Mouse (Mus musculus) stomach, postnatal 0 days (tissue): ENCODE data around the gene Nt5c2. TPM values are rescaled to one million over a fixed set of nuclear protein-coding genes. Genes with fewer than 3 reads are reported as not detected.

Source experiments
- ATAC-seq: fragments of 200-750 bp; cut with Nextera tagmentation; 2 replicates; pipeline ENCODE4 v1.8.0; 2017; ENCODE audit not compliant: low FRiP score, low TSS enrichment
- DNase-seq: peaks from one replicate; pipeline ENCODE4 v3.0.0-alpha.2; 2016; ENCODE audit warnings: low spot score
- H3K27ac ChIP-seq: fragments of 300-500 bp; sonication (generic); replicated peaks from 2 replicates; pipeline ENCODE4 v1.5.1; 2014; ENCODE audit warnings: mild to moderate bottlenecking, control low read depth
- H3K27me3 ChIP-seq: fragments of 300-500 bp; sonication (generic); 2 replicates; pipeline ENCODE4 v1.6.1; 2014; ENCODE audit warnings: low read length; ENCODE audit not compliant: control insufficient read depth, insufficient read depth
- H3K36me3 ChIP-seq: fragments of 300-500 bp; sonication (generic); 2 replicates; pipeline ENCODE4 v1.6.1; 2014; ENCODE audit warnings: low read length, mixed read lengths; ENCODE audit not compliant: control insufficient read depth, insufficient read depth
- H3K4me1 ChIP-seq: fragments of 300-500 bp; sonication (generic); replicated peaks from 2 replicates; pipeline ENCODE4 v1.6.1; 2014; ENCODE audit warnings: antibody characterized with exemption; ENCODE audit not compliant: control insufficient read depth, insufficient read depth
- H3K4me2 ChIP-seq: fragments of 300-500 bp; sonication (generic); replicated peaks from 2 replicates; pipeline ENCODE4 v1.6.1; 2014; ENCODE audit warnings: low read depth, mild to moderate bottlenecking, control low read depth, moderate library complexity
- H3K4me3 ChIP-seq: fragments of 300-500 bp; sonication (generic); 2 replicates; pipeline ENCODE4 v1.5.1; 2014; ENCODE audit warnings: low read depth, low read length, control low read depth
- H3K9ac ChIP-seq: fragments of 300-500 bp; sonication (generic); 2 replicates; pipeline ENCODE4 v1.6.1; 2014; ENCODE audit warnings: mild to moderate bottlenecking, low read length, control low read depth, mixed read lengths
- H3K9me3 ChIP-seq: fragments of 300-500 bp; sonication (generic); 2 replicates; pipeline ENCODE4 v1.6.1; 2016; ENCODE audit warnings: low read length; ENCODE audit not compliant: control insufficient read depth
- CTCF ChIP-seq: IDR thresholded peaks from 2 replicates; pipeline ENCODE4 v1.5.1; 2016; ENCODE audit warnings: antibody characterized with exemption, low read depth, mild to moderate bottlenecking, moderate library complexity
- EP300 ChIP-seq: optimal IDR thresholded peaks from 2 replicates; pipeline ENCODE3; 2016; ENCODE audit warnings: antibody characterized with exemption
- WGBS: fragments of 180-500 bp; shearing (Covaris S2); extraction: QIAGEN DNeasy Blood & Tissue Kit; methylation state at CpG from one replicate; pipeline ENCODE4 v1.1.7; 2014; 5-methylcytosine and 5-hydroxymethylcytosine counted together
- polyA plus RNA-seq: library from polyadenylated mRNA; unstranded; fragments of >200 nt; fragmentation: Nextera tagmentation; extraction: Ambion mirVana; gene quantifications from 2 replicates; pipeline ENCODE4 v1.2.1, GENCODE M21; 2015

The Nt5c2 gene
- polyA plus RNA-seq, 1 experiment from 2014 or later, result 70.9 TPM

DNA sequence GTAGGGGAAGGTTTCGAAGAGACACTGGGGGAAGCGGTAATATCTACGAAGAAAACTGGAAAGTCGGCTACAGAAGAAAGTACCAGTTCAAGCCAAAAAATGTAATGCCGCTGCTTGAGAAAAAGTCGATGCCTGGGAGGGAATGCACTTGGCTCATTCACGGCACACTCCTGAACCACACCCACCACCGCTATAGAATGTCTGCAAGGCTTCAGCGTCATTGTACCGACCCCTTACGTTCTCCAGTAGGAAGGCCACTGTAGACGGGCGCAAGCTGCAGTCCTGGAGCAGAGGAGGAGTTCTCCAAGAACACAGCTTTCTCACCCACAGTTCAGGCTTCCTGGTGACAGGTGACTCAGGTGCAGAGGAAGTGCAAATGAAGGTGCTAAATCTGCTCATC, 8.6 kb upstream of the Nt5c2 start:
- no peaks in the 10 kb centered on the region for H3K9me3 ChIP-seq
- no peak for DNase-seq
- H3K4me1 ChIP-seq, result no peaks in the 10 kb centered on the region
- ATAC-seq, result no peak
- TF ChIP-seq CTCF (no peak), EP300 (no peak)
- no peak overlapping the region for H3K27ac ChIP-seq
- H3K36me3 ChIP-seq, result no peaks in the 10 kb centered on the region
- H3K4me3 ChIP-seq, result no peak overlapping the region
- H3K9ac ChIP-seq, result no peak overlapping the region
- no peak overlapping the region for H3K4me2 ChIP-seq
- 73% methylated on average over 13 of the region's 13 CpGs for WGBS
- no peaks in the 10 kb centered on the region for H3K27me3 ChIP-seq

DNA sequence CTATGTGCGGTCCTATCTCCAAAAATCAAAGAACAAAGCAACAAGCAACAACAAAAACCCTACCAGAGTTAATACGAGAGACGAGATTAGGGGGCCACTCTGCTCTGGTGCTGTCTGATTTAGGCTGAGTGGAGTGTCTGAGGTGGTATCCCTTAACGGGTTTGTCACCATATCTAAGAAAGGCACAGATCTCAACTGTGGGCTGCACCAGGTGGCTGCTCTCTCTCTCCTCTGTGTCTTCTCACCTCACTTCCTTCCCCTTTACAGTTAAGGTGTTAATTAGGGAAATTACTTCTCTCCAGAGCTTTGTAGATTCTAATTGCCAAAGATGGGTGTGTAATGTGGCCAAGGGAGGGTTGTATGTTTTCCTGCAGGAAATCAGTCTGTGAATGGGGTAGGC, 7.8 kb upstream of the Nt5c2 start:
- no peaks in the 10 kb centered on the region for H3K27me3 ChIP-seq
- H3K4me1 ChIP-seq, result no peaks in the 10 kb centered on the region
- DNase-seq, result no peak
- H3K4me2 ChIP-seq, result no peak overlapping the region
- 75% methylated on average over 4 of the region's 4 CpGs for WGBS
- no peak for ATAC-seq
- no peak overlapping the region for H3K4me3 ChIP-seq
- H3K9ac ChIP-seq, result no peak overlapping the region
- H3K27ac ChIP-seq, result no peak overlapping the region
- no peaks in the 10 kb centered on the region for H3K36me3 ChIP-seq
- no peak for TF ChIP-seq EP300
- no peak for TF ChIP-seq CTCF
- no peaks in the 10 kb centered on the region for H3K9me3 ChIP-seq

DNA sequence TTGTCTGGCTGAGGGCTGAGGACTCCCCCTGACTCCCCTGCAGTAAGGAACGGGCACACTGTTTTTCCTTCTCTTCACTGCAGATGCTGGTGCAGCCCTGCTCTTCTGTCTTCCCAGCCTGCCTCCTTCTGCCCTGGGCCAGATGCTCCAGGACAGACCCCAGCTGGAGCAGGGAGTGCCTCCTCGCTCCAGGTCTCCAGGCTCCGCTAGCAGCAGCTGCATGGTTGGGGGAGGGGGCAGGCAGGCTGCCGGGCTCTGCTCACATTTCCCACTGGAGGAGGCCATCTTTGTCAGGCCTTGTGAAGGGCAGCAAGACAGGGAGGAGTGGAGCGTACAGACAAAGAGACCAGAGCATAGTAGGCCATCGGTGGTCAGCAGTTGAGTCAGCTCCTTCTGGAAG, 4.4 kb upstream of the Nt5c2 start:
- peaks cover 3% of the 10 kb centered on the region; the same call in 1 of the 2 replicates for H3K4me1 ChIP-seq
- peaks cover 18% of the 10 kb centered on the region for H3K27me3 ChIP-seq
- no peaks in the 10 kb centered on the region for H3K36me3 ChIP-seq
- no peak for TF ChIP-seq EP300
- TF ChIP-seq CTCF, result no peak
- ATAC-seq, result no peak
- no peak overlapping the region for H3K4me3 ChIP-seq
- H3K9me3 ChIP-seq, result no peaks in the 10 kb centered on the region
- no peak for DNase-seq
- no peak overlapping the region for H3K4me2 ChIP-seq
- 23% methylated on average over 6 of the region's 6 CpGs for WGBS
- no peak overlapping the region for H3K27ac ChIP-seq
- no peak overlapping the region for H3K9ac ChIP-seq

DNA sequence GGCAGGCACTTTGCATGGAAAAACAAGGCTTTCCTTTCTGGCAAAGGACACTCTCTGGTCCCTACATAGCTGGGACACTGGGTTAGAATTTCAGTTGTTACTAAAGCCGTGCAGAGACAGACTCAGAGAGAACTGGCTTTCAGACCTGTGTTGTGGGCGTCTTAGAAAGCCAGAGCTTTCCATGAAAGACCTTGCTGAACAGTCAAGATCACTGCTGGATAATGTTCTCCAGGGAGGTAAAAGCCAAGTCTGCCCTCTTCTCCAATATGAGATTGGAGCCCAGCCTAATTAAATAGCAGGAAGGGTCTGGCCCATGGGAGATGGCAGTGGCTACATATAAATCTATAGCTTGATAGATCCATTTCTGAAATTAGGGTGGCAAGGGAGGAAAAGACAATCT, 3.4 kb upstream of the Nt5c2 start:
- H3K4me3 ChIP-seq, result no peak overlapping the region
- H3K27ac ChIP-seq, result no peak overlapping the region
- peaks cover 3% of the 10 kb centered on the region; the same call in 1 of the 2 replicates for H3K4me1 ChIP-seq
- ATAC-seq, result no peak
- WGBS, result 49% methylated on average over 2 of the region's 2 CpGs
- no peak for TF ChIP-seq CTCF
- TF ChIP-seq EP300, result no peak
- DNase-seq, result no peak
- no peak overlapping the region for H3K4me2 ChIP-seq
- no peak overlapping the region for H3K9ac ChIP-seq
- H3K27me3 ChIP-seq, result peaks cover 19% of the 10 kb centered on the region
- no peaks in the 10 kb centered on the region for H3K9me3 ChIP-seq
- no peaks in the 10 kb centered on the region for H3K36me3 ChIP-seq

DNA sequence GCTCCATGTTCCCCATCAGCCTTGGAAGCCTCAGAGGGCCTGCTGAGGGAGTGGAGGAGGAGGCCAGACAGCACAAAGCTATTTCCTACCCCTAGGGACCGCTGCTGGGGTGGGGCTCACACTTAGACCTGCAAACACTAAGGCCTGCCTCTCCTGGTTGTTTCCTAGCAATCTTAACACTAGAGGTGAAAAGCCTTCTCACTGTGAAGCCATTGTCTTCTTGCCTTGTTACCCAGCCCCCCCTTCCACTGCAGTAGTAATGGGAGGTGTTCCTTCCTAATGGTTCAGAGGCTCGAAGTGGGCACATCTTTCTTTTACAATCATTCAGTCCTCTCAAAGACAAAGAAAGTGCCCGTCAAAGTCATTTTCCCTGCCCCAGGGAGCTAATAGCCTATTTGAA, 2.9 kb upstream of the Nt5c2 start:
- Histone ChIP-seq H3K4me2 (no peak overlapping the region), H3K36me3 (no peaks in the 10 kb centered on the region), H3K4me1 (peaks cover 3% of the 10 kb centered on the region; the same call in 1 of the 2 replicates), H3K27me3 (peaks cover 19% of the 10 kb centered on the region), H3K9me3 (no peaks in the 10 kb centered on the region), H3K9ac (no peak overlapping the region), H3K4me3 (no peak overlapping the region), H3K27ac (no peak overlapping the region)
- TF ChIP-seq CTCF (no peak), EP300 (no peak)
- DNase-seq, result no peak
- 8% methylated on average over 3 of the region's 3 CpGs for WGBS
- no peak for ATAC-seq

DNA sequence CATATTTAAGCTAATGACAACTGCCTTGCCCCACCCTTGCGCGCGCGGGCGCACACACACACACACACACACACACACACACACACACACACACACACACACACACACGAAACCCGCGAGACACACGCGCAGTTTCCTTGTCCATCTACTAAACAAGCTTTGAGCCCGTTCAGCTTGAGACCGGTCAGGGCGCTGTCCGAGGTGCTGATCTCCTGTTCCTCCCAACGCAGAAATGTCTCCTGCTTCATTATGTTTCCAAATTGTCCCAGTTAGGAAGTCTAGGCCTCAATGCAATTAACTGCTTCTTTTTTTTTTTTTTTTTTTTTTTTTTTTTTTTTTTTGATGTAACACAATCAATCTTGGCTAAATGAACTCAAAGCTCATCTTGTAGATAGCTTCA, 1.5 kb upstream of the Nt5c2 start:
- ATAC-seq, result no peak
- WGBS, result 3% methylated on average over 15 of the region's 15 CpGs

More for the DNA sequence above, 1.5 kb upstream of the Nt5c2 start:
- no peak for TF ChIP-seq EP300
- no peak for TF ChIP-seq CTCF
- Histone ChIP-seq H3K9ac (no peak overlapping the region), H3K4me2 (no peak overlapping the region), H3K4me3 (no peak overlapping the region), H3K4me1 (peaks cover 3% of the 10 kb centered on the region; the same call in 1 of the 2 replicates), H3K27ac (no peak overlapping the region), H3K36me3 (no peaks in the 10 kb centered on the region), H3K27me3 (peaks cover 19% of the 10 kb centered on the region), H3K9me3 (no peaks in the 10 kb centered on the region)
- DNase-seq, result peak; percentile 87
